Mouse (Mus musculus): ENCODE data around the gene 1600015I10Rik.
"Not testable (repeated sequence)": the region's sequence is repeated elsewhere in the genome, so short reads cannot be mapped to it uniquely, and the experiment has no call there.

1600015I10Rik gene

GRCm38 (mm10) chr6:48929595-48929994, at the start of gene 1600015I10Rik:
1600015I10Rik (plus strand) TSS chr6:48929895.
- DNase-seq (ENCODE audit: low read depth), result no peak

DNA sequence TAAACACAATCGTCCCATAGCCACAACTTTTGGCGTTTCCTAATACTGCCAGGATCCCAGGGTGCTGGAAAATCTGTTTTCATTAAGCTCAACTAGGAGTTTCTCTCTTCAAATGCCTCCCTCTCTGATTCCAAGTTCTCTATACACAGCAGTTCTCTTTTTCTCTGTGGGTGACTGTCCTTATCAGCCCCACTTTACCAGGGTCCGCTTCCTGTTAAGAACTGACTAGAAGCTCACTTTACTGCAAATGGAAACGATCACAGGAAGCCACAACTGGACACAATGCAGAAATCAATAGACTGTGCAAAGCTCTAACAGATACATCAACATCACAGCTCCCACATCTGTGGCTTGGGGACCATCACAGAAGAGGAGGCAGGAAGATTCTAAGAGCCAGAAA, 35.5 kb upstream of the 1600015I10Rik start:
- no peak for DNase-seq (ENCODE audit: low read depth)

- no peak for DNase-seq (ENCODE audit: low read depth)
Observed at GRCm38 (mm10) chr6:48894938-48895818, 34.5 kb upstream of the 1600015I10Rik start.

DNA sequence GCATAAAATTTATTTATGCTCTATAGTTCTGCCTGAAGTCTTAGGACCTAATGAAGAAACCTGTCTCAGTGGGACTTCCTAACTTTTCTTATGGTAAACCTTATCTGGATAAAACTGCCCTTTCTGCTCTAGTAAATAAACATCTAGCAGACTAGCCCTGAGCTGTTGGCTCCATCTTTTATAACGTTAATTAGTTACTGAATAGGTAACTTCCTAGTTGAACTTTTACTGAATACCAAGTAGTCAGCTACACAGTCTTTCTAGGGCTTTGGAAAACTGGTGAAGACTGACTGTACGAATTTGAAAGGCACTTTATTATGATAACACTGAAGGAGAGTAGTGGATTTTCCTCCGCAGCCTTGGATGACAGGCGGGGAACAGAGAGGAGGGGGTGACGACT, 33.8 kb upstream of the 1600015I10Rik start:
- DNase-seq (ENCODE audit: low read depth), result no peak

- no peak for DNase-seq (ENCODE audit: low read depth)
Observed at GRCm38 (mm10) chr6:48896956-48897355, 32.7 kb upstream of the 1600015I10Rik start.

GRCm38 (mm10) chr6:48901316-48901715, 28.4 kb upstream of the 1600015I10Rik start:
- not testable (repeated sequence) for DNase-seq (ENCODE audit: low read depth)

DNA sequence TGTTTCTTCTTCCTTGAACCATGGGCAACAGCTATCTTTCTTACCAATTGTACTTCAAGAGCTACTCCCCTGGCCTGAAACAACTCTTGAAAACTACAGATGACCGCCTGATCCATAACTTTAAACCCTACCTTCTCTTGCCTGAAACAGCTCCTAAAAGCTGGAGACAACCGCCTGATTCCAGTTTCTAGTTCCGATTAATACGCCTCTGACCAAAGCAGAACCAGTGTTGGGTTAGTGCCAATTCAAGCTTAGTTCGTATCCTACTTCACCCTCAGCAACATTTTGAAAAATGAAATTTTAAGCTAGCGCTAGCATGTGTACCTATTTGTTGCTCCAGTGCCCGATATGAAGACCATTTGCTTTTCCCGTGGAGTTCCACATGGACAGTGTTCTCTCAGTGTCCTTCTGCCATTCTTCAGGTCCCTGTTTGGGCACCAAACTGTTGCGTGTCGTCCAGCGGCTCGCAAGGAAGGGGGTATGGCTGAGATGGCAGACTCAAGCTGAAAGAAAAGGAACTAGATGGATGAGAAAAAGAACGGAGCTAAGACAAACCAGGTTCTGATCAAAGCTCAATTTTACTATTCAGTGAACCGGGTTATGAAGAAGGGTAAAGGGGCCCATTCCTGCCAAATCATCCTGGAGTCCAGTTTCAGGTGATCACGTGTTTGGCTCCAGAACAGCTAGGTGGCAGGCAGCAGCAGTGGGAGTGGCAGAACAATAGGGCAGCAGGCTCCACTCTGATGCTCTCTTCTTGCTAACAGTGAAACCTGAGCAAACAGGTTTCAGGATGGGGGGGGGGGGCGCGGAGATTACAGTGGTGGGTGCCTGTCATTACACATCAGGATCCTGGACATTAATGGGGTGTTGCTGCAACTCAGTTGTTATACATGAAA, 26.9 kb upstream of the 1600015I10Rik start:
- DNase-seq (ENCODE audit: low read depth), result no peak

- no peak for DNase-seq (ENCODE audit: low read depth)
Observed at GRCm38 (mm10) chr6:48903437-48903836, 26.3 kb upstream of the 1600015I10Rik start.

- no peak for DNase-seq (ENCODE audit: low read depth)
Observed at GRCm38 (mm10) chr6:48905606-48906005, 24.1 kb upstream of the 1600015I10Rik start.

DNA sequence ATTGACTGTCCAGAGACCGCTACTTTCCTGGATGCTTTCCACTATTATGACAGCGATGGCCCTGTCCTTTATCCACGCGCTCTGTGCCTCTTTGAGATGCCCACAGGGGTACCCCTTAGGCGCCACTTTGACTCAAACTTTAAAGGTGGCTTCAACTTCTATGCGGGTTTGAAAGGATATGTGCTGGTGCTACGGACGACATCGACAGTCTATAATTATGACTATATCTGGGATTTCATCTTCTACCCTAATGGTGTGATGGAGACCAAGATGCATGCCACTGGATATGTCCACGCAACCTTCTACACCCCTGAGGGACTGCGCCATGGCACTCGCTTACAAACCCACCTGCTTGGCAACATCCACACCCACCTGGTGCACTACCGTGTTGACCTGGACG, 23.3 kb upstream of the 1600015I10Rik start:
- DNase-seq (ENCODE audit: low read depth), result no peak

DNA sequence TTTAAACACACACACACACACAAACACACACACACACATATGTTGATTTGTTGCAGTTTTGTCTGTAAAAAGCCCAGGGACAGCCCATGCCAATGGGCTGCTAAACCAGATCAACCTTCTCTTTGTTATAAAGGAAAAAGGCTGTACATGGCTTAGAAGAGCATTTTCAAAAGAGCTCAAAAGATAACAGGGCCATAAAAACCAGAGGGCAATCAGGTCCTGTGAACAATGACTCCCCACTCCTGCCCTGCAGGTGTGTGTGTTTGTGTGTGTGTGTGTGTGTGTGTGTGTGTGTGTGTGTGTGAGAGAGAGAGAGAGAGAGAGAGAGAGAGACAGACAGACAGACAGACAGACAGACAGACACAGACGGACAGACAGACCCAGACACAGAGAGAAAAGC, 20.5 kb upstream of the 1600015I10Rik start:
- no peak for DNase-seq (ENCODE audit: low read depth)

DNA sequence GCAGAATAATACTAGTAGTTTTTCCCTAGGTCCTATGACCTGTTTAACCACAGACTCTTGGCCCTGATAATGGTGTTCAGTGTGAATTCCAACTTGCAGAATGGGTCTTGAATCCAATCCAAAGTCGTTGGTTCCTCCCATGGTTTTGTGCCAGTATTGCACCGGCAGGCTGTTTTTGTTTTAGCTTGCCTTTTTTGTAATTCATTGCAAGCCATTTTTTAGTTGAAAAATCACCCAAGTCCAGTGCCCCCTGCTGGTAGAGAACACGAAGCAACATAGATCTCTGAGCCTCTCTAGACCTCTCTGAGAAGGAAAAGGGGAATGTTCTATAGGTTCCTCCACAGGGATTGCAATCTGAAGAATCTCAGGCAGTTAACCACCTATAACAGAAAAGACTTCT, 17.7 kb upstream of the 1600015I10Rik start:
- peak; percentile 4 for DNase-seq (ENCODE audit: low read depth)

GRCm38 (mm10) chr6:48913587-48913986, 16.1 kb upstream of the 1600015I10Rik start:
- DNase-seq (ENCODE audit: low read depth), result no peak

GRCm38 (mm10) chr6:48949596-48949995, 19.9 kb downstream of the 1600015I10Rik start:
- no peak for DNase-seq (ENCODE audit: low read depth)

DNA sequence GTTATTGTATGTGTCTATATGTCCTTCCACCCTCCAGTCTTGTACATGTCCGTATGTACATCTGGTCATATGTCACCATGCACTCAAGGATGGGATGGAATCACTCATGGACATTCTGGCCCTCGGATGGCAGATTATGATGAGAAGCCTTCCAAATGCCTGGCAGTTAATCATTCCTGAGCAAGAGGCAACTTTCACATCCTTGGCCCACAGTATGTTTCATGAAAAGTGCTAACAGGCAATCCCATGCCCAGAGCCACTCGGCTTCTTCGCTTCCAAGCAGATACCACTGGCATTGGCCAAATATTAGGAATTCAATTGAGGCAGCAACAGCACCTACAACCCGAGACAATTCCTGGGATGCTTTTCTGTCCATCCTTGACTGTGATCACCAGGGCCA, 21.0 kb downstream of the 1600015I10Rik start:
- no peak for DNase-seq (ENCODE audit: low read depth)

DNA sequence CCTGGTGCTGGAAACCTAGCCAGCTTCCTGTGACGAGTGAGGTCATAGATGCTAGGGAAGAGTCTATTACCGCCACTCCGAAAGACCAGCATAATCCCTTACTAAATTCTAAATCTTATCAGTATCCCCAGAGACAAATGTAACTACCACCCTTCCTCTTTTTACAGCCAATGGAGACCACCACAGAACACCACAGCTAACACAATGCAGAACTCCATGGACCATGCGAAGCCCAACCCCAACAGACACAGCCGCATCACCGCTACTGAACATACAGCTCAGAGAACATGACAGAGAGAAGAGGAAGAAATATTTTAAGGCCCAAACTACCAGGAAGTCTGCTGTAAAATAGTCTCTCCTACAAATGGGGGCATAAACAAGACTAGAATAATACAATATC, 21.9 kb downstream of the 1600015I10Rik start:
- no peak for DNase-seq (ENCODE audit: low read depth)

GRCm38 (mm10) chr6:48953220-48953619, 23.5 kb downstream of the 1600015I10Rik start:
- DNase-seq (ENCODE audit: low read depth), result no peak

DNA sequence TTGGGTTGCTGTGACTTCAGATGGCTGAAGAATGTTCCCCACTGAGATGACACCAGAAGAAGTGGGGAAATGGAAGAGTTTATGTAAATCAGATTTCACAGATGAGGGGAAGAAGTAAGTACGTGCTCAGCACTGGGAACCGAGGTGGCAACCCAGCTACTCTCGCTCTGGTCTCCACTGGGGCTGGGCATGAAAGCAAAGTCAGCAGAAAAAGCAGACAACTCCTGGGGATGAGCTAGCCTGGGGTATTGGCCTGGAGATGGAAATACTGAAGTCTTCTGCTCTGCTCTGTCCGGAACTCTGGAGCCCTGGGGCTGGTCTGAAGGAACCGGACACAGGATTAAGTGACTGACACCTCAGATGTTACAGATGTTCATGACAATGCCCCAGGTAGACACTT, 24.5 kb downstream of the 1600015I10Rik start:
- DNase-seq (ENCODE audit: low read depth), result no peak

DNA sequence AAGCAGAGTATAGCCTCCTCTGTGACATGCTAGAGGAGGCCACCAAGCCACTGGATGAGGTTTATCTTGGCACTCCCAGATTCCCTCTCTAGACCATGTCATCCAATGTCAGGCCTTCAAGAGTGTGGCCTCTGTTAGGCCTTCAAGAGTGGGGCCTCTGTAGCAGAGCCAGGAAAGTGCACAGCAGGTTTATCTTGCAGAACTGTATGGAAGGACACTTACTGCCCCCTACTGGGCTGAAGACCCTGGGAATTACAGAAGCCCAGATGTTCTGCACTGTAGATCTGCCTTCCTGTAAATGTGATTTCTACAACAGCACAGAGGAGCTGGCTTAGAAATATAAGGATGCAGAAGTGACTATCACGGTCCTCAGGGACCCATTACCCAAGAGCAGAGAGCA, 25.3 kb downstream of the 1600015I10Rik start:
- DNase-seq (ENCODE audit: low read depth), result no peak

- no peak for DNase-seq (ENCODE audit: low read depth)
Observed at GRCm38 (mm10) chr6:48956785-48957184, 27.1 kb downstream of the 1600015I10Rik start.

DNA sequence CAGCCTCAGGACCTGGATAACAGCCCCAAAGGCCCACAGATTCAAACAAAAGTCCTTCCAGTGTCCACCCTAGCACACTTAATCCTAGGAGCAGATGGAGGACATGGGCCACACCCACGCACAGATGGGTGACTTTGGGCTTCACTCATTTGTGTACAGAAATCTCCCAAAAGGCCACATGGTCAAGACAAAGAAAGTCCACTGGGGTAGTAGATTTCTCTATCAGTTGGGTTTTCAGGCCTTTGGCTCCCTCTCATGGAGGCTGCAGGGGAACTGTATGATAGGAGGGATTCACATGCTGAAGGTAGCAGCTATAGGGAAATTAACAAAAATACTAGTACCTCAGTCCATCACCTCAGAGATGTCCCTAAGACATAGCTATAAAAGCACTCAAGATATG, 28.4 kb downstream of the 1600015I10Rik start:
- DNase-seq (ENCODE audit: low read depth), result no peak

DNA sequence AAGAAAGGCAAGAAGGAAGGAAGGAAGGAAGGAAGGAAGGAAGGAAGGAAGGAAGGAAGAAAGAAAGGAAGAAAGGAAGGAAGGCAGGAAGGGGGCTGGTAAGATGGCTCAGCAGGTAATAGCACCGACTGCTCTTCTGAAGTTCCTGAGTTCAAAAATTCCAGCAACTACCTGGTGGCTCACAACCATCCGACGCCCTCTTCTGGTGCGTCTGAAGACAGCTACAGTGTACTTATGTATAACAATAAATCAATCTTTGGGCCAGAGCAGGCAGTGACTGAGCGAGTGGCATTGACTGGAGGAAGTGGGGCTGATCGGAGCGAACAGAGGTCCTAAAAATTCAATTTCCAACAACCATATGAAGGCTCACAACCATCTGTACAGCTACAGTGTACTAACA, 29.5 kb downstream of the 1600015I10Rik start:
- DNase-seq (ENCODE audit: low read depth), result not testable (repeated sequence)

DNA sequence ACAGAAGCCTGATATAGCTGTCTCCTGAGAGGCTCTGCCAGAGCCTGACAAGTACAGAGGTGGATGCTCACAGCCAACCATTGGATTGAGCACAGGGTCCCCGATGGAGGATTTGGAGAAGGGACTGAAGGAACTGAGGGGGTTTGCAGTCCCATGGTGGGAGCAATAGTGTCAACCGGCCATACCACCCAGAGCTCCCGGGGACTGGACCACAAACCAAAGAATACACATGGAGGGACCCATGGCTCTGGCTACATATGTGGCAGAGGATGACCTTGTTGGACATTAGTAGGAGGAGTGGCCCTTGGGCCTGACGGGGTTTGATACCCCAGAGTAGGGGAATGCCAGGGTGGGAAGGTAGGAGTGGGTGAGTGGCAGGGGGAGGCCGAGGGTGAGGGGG, 37.0 kb downstream of the 1600015I10Rik start:
- not testable (repeated sequence) for DNase-seq (ENCODE audit: low read depth)

Data from fibroblast of lung, adult 2 months (primary cell).